Mouse (Mus musculus): ENCODE results near the gene Dscam. TPM values are rescaled to one million over a fixed set of nuclear protein-coding genes. Genes with fewer than 3 reads are reported as not detected.

Gene Dscam
- polyA plus RNA-seq, 1 experiment from 2014 or later = not detected

- peaks cover 0 to 5% of the 10 kb centered on the region in 2 experiments; a peak in 2 of 4 replicates for H3K4me1 ChIP-seq (ENCODE audit: control insufficient read depth in 2 of 2, insufficient read depth in 2 of 2, low read length in 2 of 2)
- WGBS = 59% methylated on average over 3 of the region's 3 CpGs
These were observed 412.2 kb downstream of the Dscam start for GRCm38 (mm10) chr16:96758381-96758780.

GRCm38 (mm10) chr16:96757588-96758313 lies 412.8 kb downstream of the Dscam start:
- no peak overlapping the region for H3K4me3 ChIP-seq (ENCODE audit: control insufficient read depth in 1 of 2, insufficient read depth in 1 of 2, low read depth in 1 of 2, low read length in 2 of 2)
- H3K27ac ChIP-seq (replicated peaks in 1 of 2; ENCODE audit: control insufficient read depth in 1 of 2, insufficient read depth in 1 of 2, low read depth in 2 of 2, low read length in 2 of 2) = no peak overlapping the region
- 3% methylated on average over 9 of the region's 9 CpGs for WGBS
- peak overlapping the region; percentile 35 for H3K4me2 ChIP-seq (ENCODE audit: low read length)
- H3K9me3 ChIP-seq (ENCODE audit: control insufficient read depth, low read length) = no peaks in the 10 kb centered on the region
- no peaks in the 10 kb centered on the region for H3K36me3 ChIP-seq (ENCODE audit: control insufficient read depth, insufficient read depth, low read length)
- H3K27me3 ChIP-seq (ENCODE audit: control insufficient read depth, insufficient read depth, low read length) = no peaks in the 10 kb centered on the region
- H3K9ac ChIP-seq (ENCODE audit: low read length) = no peak overlapping the region
- peaks cover 0 to 5% of the 10 kb centered on the region in 2 experiments; a peak in 2 of 4 replicates for H3K4me1 ChIP-seq (ENCODE audit: control insufficient read depth in 2 of 2, insufficient read depth in 2 of 2, low read length in 2 of 2)
- ATAC-seq (ENCODE audit: insufficient number of reproducible peaks, insufficient read depth, low FRiP score, low read depth) = no peak

More at GRCm38 (mm10) chr16:96758381-96758780, 412.2 kb downstream of the Dscam start:
- Histone ChIP-seq H3K36me3 (ENCODE audit: control insufficient read depth, insufficient read depth, low read length) (no peaks in the 10 kb centered on the region), H3K9me3 (ENCODE audit: control insufficient read depth, low read length) (no peaks in the 10 kb centered on the region), H3K27ac (replicated peaks in 1 of 2; ENCODE audit: control insufficient read depth in 1 of 2, insufficient read depth in 1 of 2, low read depth in 2 of 2, low read length in 2 of 2) (0 out of 4 replicates have a peak overlapping the region, but pooled peaks of 1 of the 2 experiments have one; percentile 37), H3K27me3 (ENCODE audit: control insufficient read depth, insufficient read depth, low read length) (no peaks in the 10 kb centered on the region), H3K4me3 (ENCODE audit: control insufficient read depth in 1 of 2, insufficient read depth in 1 of 2, low read depth in 1 of 2, low read length in 2 of 2) (no peak overlapping the region), H3K9ac (ENCODE audit: low read length) (no peak overlapping the region), H3K4me2 (ENCODE audit: low read length) (no peak overlapping the region)
- ATAC-seq (ENCODE audit: insufficient number of reproducible peaks, insufficient read depth, low FRiP score, low read depth) = no peak

- no peak overlapping the region for H3K27ac ChIP-seq (replicated peaks in 1 of 2; ENCODE audit: control insufficient read depth in 1 of 2, insufficient read depth in 1 of 2, low read depth in 2 of 2, low read length in 2 of 2)
- no peak overlapping the region for H3K4me3 ChIP-seq (ENCODE audit: control insufficient read depth in 1 of 2, insufficient read depth in 1 of 2, low read depth in 1 of 2, low read length in 2 of 2)
- H3K9ac ChIP-seq (ENCODE audit: low read length) = no peak overlapping the region
- ATAC-seq (ENCODE audit: insufficient number of reproducible peaks, insufficient read depth, low FRiP score, low read depth) = no peak
- H3K4me1 ChIP-seq (ENCODE audit: control insufficient read depth in 2 of 2, insufficient read depth in 2 of 2, low read length in 2 of 2) = peaks cover 0 to 5% of the 10 kb centered on the region in 2 experiments; a peak in 2 of 4 replicates
- 25% methylated on average over 7 of the region's 7 CpGs for WGBS
- no peaks in the 10 kb centered on the region for H3K9me3 ChIP-seq (ENCODE audit: control insufficient read depth, low read length)
- H3K36me3 ChIP-seq (ENCODE audit: control insufficient read depth, insufficient read depth, low read length) = no peaks in the 10 kb centered on the region
- no peaks in the 10 kb centered on the region for H3K27me3 ChIP-seq (ENCODE audit: control insufficient read depth, insufficient read depth, low read length)
- no peak overlapping the region for H3K4me2 ChIP-seq (ENCODE audit: low read length)
These were observed 413.6 kb downstream of the Dscam start for GRCm38 (mm10) chr16:96756994-96757393.

GRCm38 (mm10) chr16:96754971-96755504 lies 415.5 kb downstream of the Dscam start:
- H3K9ac ChIP-seq (ENCODE audit: low read length) = no peak overlapping the region
- no peak overlapping the region for H3K4me3 ChIP-seq (ENCODE audit: control insufficient read depth in 1 of 2, insufficient read depth in 1 of 2, low read depth in 1 of 2, low read length in 2 of 2)
- H3K9me3 ChIP-seq (ENCODE audit: control insufficient read depth, low read length) = no peaks in the 10 kb centered on the region
- no peak overlapping the region for H3K27ac ChIP-seq (replicated peaks in 1 of 2; ENCODE audit: control insufficient read depth in 1 of 2, insufficient read depth in 1 of 2, low read depth in 2 of 2, low read length in 2 of 2)
- no peaks in the 10 kb centered on the region for H3K27me3 ChIP-seq (ENCODE audit: control insufficient read depth, insufficient read depth, low read length)
- no peak for ATAC-seq (ENCODE audit: insufficient number of reproducible peaks, insufficient read depth, low FRiP score, low read depth)
- no peaks in the 10 kb centered on the region for H3K36me3 ChIP-seq (ENCODE audit: control insufficient read depth, insufficient read depth, low read length)
- WGBS = 82% methylated on average over 6 of the region's 6 CpGs
- peaks cover 0 to 5% of the 10 kb centered on the region in 2 experiments; a peak in 2 of 4 replicates for H3K4me1 ChIP-seq (ENCODE audit: control insufficient read depth in 2 of 2, insufficient read depth in 2 of 2, low read length in 2 of 2)
- no peak overlapping the region for H3K4me2 ChIP-seq (ENCODE audit: low read length)

- Histone ChIP-seq H3K9ac (ENCODE audit: low read length) (no peak overlapping the region), H3K4me2 (ENCODE audit: low read length) (no peak overlapping the region), H3K4me3 (ENCODE audit: control insufficient read depth in 1 of 2, insufficient read depth in 1 of 2, low read depth in 1 of 2, low read length in 2 of 2) (no peak overlapping the region), H3K4me1 (ENCODE audit: control insufficient read depth in 2 of 2, insufficient read depth in 2 of 2, low read length in 2 of 2) (peaks cover 0 to 5% of the 10 kb centered on the region in 2 experiments; a peak in 2 of 4 replicates), H3K27ac (replicated peaks in 1 of 2; ENCODE audit: control insufficient read depth in 1 of 2, insufficient read depth in 1 of 2, low read depth in 2 of 2, low read length in 2 of 2) (no peak overlapping the region), H3K36me3 (ENCODE audit: control insufficient read depth, insufficient read depth, low read length) (no peaks in the 10 kb centered on the region), H3K27me3 (ENCODE audit: control insufficient read depth, insufficient read depth, low read length) (no peaks in the 10 kb centered on the region), H3K9me3 (ENCODE audit: control insufficient read depth, low read length) (no peaks in the 10 kb centered on the region)
- no peak for ATAC-seq (ENCODE audit: insufficient number of reproducible peaks, insufficient read depth, low FRiP score, low read depth)
- 33% methylated on average over 6 of the region's 6 CpGs for WGBS
These were observed 416.2 kb downstream of the Dscam start for GRCm38 (mm10) chr16:96754381-96754780.

GRCm38 (mm10) chr16:96753781-96754173 lies 416.8 kb downstream of the Dscam start:
- 27% methylated on average over 4 of the region's 4 CpGs for WGBS
- Histone ChIP-seq H3K27me3 (ENCODE audit: control insufficient read depth, insufficient read depth, low read length) (no peaks in the 10 kb centered on the region), H3K27ac (replicated peaks in 1 of 2; ENCODE audit: control insufficient read depth in 1 of 2, insufficient read depth in 1 of 2, low read depth in 2 of 2, low read length in 2 of 2) (no peak overlapping the region), H3K9me3 (ENCODE audit: control insufficient read depth, low read length) (no peaks in the 10 kb centered on the region), H3K36me3 (ENCODE audit: control insufficient read depth, insufficient read depth, low read length) (no peaks in the 10 kb centered on the region), H3K4me2 (ENCODE audit: low read length) (no peak overlapping the region), H3K4me3 (ENCODE audit: control insufficient read depth in 1 of 2, insufficient read depth in 1 of 2, low read depth in 1 of 2, low read length in 2 of 2) (no peak overlapping the region), H3K4me1 (ENCODE audit: control insufficient read depth in 2 of 2, insufficient read depth in 2 of 2, low read length in 2 of 2) (peaks cover 0 to 5% of the 10 kb centered on the region in 2 experiments; a peak in 2 of 4 replicates), H3K9ac (ENCODE audit: low read length) (no peak overlapping the region)
- ATAC-seq (ENCODE audit: insufficient number of reproducible peaks, insufficient read depth, low FRiP score, low read depth) = no peak

GRCm38 (mm10) chr16:96753164-96753780 lies 417.3 kb downstream of the Dscam start:
- WGBS = 82% methylated on average over 2 of the region's 2 CpGs
- H3K4me2 ChIP-seq (ENCODE audit: low read length) = no peak overlapping the region
- no peak overlapping the region for H3K27ac ChIP-seq (replicated peaks in 1 of 2; ENCODE audit: control insufficient read depth in 1 of 2, insufficient read depth in 1 of 2, low read depth in 2 of 2, low read length in 2 of 2)
- no peaks in the 10 kb centered on the region for H3K36me3 ChIP-seq (ENCODE audit: control insufficient read depth, insufficient read depth, low read length)
- no peaks in the 10 kb centered on the region for H3K9me3 ChIP-seq (ENCODE audit: control insufficient read depth, low read length)
- ATAC-seq (ENCODE audit: insufficient number of reproducible peaks, insufficient read depth, low FRiP score, low read depth) = no peak
- no peaks in the 10 kb centered on the region for H3K27me3 ChIP-seq (ENCODE audit: control insufficient read depth, insufficient read depth, low read length)
- H3K9ac ChIP-seq (ENCODE audit: low read length) = no peak overlapping the region
- H3K4me1 ChIP-seq (ENCODE audit: control insufficient read depth in 2 of 2, insufficient read depth in 2 of 2, low read length in 2 of 2) = peaks cover 0 to 5% of the 10 kb centered on the region in 2 experiments; a peak in 2 of 4 replicates
- no peak overlapping the region for H3K4me3 ChIP-seq (ENCODE audit: control insufficient read depth in 1 of 2, insufficient read depth in 1 of 2, low read depth in 1 of 2, low read length in 2 of 2)

Data from heart, embryonic 14.5 days (tissue).